Mouse (Mus musculus) forebrain, embryonic 13.5 days (tissue): ENCODE results near the gene Lhx5. TPM values are rescaled to one million over a fixed set of nuclear protein-coding genes. Genes with fewer than 3 reads are reported as not detected.
A peak's percentile ranks its signal among the peaks of the same experiment; 100 is the strongest.

ENCODE experiments used
- ATAC-seq: fragments of 200-750 bp; cut with Nextera tagmentation; 2 replicates; pipeline ENCODE4 v1.8.0; 2017
- H3K27ac ChIP-seq: fragments of 300-500 bp; sonication (generic); 2 replicates; pipeline ENCODE4 v1.5.1; 2015; ENCODE audit warnings: inconsistent platforms, mild to moderate bottlenecking, moderate library complexity
- H3K27me3 ChIP-seq: fragments of 300-500 bp; sonication (generic); 2 replicates; pipeline ENCODE4 v1.6.1; 2015; ENCODE audit warnings: mild to moderate bottlenecking, inconsistent platforms
- H3K36me3 ChIP-seq: fragments of 300-500 bp; sonication (generic); 2 replicates; pipeline ENCODE4 v1.6.1; 2015; ENCODE audit warnings: mild to moderate bottlenecking, inconsistent platforms; ENCODE audit not compliant: poor library complexity, severe bottlenecking
- H3K4me1 ChIP-seq: fragments of 300-500 bp; sonication (generic); 2 replicates; pipeline ENCODE4 v1.6.1; 2015; ENCODE audit warnings: inconsistent platforms
- H3K4me2 ChIP-seq: fragments of 300-500 bp; sonication (generic); 2 replicates; pipeline ENCODE4 v1.6.1; 2015; ENCODE audit warnings: inconsistent platforms, mild to moderate bottlenecking, moderate library complexity
- H3K4me3 ChIP-seq: fragments of 300-500 bp; sonication (generic); 2 replicates; pipeline ENCODE4 v1.5.1; 2015; ENCODE audit warnings: mild to moderate bottlenecking, inconsistent platforms
- H3K9ac ChIP-seq: fragments of 300-500 bp; sonication (generic); 2 replicates; pipeline ENCODE4 v1.6.1; 2015; ENCODE audit warnings: mild to moderate bottlenecking, inconsistent platforms
- H3K9me3 ChIP-seq: fragments of 300-500 bp; sonication (generic); replicated peaks from 2 replicates; pipeline ENCODE4 v1.6.1; 2016; ENCODE audit warnings: inconsistent platforms
- WGBS: fragments of 180-500 bp; shearing (Covaris S2); methylation state at CpG from one replicate; pipeline ENCODE4 v1.1.7; 2015; 5-methylcytosine and 5-hydroxymethylcytosine counted together
- polyA plus RNA-seq: library from polyadenylated mRNA; unstranded; fragments of >200 nt; fragmentation: Nextera tagmentation; extraction: Ambion mirVana; gene quantifications from 2 replicates; pipeline ENCODE4 v1.2.1, GENCODE M21; 2015

Gene Lhx5
- polyA plus RNA-seq, 1 experiment from 2014 or later = 9.6 TPM

- Histone ChIP-seq H3K27me3 (peaks cover 11% of the 10 kb centered on the region), H3K9ac (no peak overlapping the region), H3K4me2 (no peak overlapping the region), H3K9me3 (no peaks in the 10 kb centered on the region), H3K4me3 (no peak overlapping the region), H3K4me1 (no peaks in the 10 kb centered on the region), H3K27ac (no peak overlapping the region), H3K36me3 (no peaks in the 10 kb centered on the region)
- 75% methylated on average over 14 of the region's 14 CpGs for WGBS
- no peak for ATAC-seq
Observed at GRCm38 (mm10) chr5:120454756-120455337, 23.3 kb downstream of the Lhx5 start.

DNA sequence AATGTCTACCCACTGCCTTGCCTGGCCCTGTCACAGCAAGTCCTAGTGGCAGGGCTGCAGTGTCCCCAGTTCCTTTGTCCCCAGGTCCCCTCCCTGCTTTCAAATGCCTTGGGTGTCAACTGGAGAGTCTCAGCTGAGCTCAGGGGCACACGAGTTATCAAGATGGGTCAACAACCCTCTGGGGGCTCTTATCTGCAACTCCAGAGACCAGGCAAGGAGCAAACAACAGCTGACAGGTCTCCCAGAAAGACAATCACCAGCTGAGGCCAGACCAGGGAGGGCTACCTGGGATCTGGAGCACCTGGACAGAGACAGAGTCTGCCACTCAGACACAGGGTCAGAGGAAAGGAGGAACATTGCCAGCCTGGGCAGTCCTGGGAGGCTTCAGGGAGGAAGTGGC, 24.8 kb downstream of the Lhx5 start:
- Histone ChIP-seq H3K27ac (no peak overlapping the region), H3K4me1 (no peaks in the 10 kb centered on the region), H3K9me3 (no peaks in the 10 kb centered on the region), H3K4me3 (no peak overlapping the region), H3K9ac (no peak overlapping the region), H3K36me3 (no peaks in the 10 kb centered on the region), H3K27me3 (peaks cover 15% of the 10 kb centered on the region), H3K4me2 (no peak overlapping the region)
- no peak for ATAC-seq
- 50% methylated on average over 1 of the region's 1 CpGs for whole genome bisulfite sequencing

- Histone ChIP-seq H3K4me1 (no peaks in the 10 kb centered on the region), H3K36me3 (no peaks in the 10 kb centered on the region), H3K4me3 (no peak overlapping the region), H3K27ac (no peak overlapping the region), H3K4me2 (no peak overlapping the region), H3K9ac (no peak overlapping the region), H3K27me3 (peaks cover 19% of the 10 kb centered on the region), H3K9me3 (no peaks in the 10 kb centered on the region)
- no peak for ATAC-seq
- whole genome bisulfite sequencing = 47% methylated on average over 7 of the region's 7 CpGs
Observed at GRCm38 (mm10) chr5:120456841-120457554, 25.5 kb downstream of the Lhx5 start.

- no peak for ATAC-seq
- H3K27me3 ChIP-seq = peaks cover 19% of the 10 kb centered on the region
- H3K27ac ChIP-seq = no peak overlapping the region
Observed at GRCm38 (mm10) chr5:120457628-120458027, 26.1 kb downstream of the Lhx5 start.

GRCm38 (mm10) chr5:120459133-120459532, 27.6 kb downstream of the Lhx5 start:
- H3K36me3 ChIP-seq = no peaks in the 10 kb centered on the region
- no peak for ATAC-seq
- no peaks in the 10 kb centered on the region for H3K9me3 ChIP-seq
- H3K27ac ChIP-seq = no peak overlapping the region
- no peak overlapping the region for H3K9ac ChIP-seq
- no peak overlapping the region for H3K4me2 ChIP-seq
- peaks cover 19% of the 10 kb centered on the region for H3K27me3 ChIP-seq
- H3K4me1 ChIP-seq = no peaks in the 10 kb centered on the region
- H3K4me3 ChIP-seq = no peak overlapping the region
- WGBS = 81% methylated on average over 10 of the region's 10 CpGs

More at GRCm38 (mm10) chr5:120457628-120458027, 26.1 kb downstream of the Lhx5 start:
- no peaks in the 10 kb centered on the region for H3K4me1 ChIP-seq
- H3K9ac ChIP-seq = no peak overlapping the region
- no peak overlapping the region for H3K4me3 ChIP-seq
- no peaks in the 10 kb centered on the region for H3K9me3 ChIP-seq
- no peaks in the 10 kb centered on the region for H3K36me3 ChIP-seq
- WGBS = 7% methylated on average over 9 of the region's 9 CpGs
- H3K4me2 ChIP-seq = no peak overlapping the region

DNA sequence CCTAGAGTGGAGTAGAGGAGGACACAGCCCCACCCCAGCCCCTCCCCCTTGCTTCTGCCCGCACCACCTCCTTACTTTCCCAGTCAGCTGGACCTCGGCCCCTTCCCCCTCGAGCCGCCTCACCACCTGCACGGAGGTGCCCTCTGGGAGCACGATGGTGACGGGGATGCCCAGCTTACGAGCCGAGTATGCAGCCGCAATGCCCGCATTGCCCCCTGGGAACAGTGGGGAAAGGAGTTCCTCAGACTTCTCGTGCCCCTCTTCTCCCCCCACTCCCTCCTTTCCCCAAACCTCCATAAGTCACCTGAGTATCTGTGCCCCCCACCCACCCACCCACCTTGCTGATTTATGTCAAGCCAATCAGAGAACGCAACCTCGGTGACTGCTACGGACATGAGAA, 30.4 kb downstream of the Lhx5 start:
- WGBS = 80% methylated on average over 15 of the region's 15 CpGs
- H3K9me3 ChIP-seq = no peaks in the 10 kb centered on the region; the same call in 1 of the 2 replicates
- ATAC-seq = no peak
- peaks cover 9% of the 10 kb centered on the region; the same call in 1 of the 2 replicates for H3K27me3 ChIP-seq
- H3K36me3 ChIP-seq = no peaks in the 10 kb centered on the region
- no peaks in the 10 kb centered on the region; the same call in 1 of the 2 replicates for H3K4me1 ChIP-seq
- no peak overlapping the region for H3K27ac ChIP-seq
- no peak overlapping the region for H3K4me3 ChIP-seq
- H3K4me2 ChIP-seq = no peak overlapping the region
- no peak overlapping the region for H3K9ac ChIP-seq

- ATAC-seq = no peak
- Histone ChIP-seq H3K9ac (no peak overlapping the region), H3K27ac (no peak overlapping the region), H3K4me1 (no peaks in the 10 kb centered on the region; the same call in 1 of the 2 replicates), H3K27me3 (peaks cover 9% of the 10 kb centered on the region; the same call in 1 of the 2 replicates), H3K4me2 (no peak overlapping the region), H3K36me3 (no peaks in the 10 kb centered on the region), H3K9me3 (no peaks in the 10 kb centered on the region; the same call in 1 of the 2 replicates), H3K4me3 (no peak overlapping the region)
- 75% methylated on average over 4 of the region's 4 CpGs for WGBS
Observed at GRCm38 (mm10) chr5:120464321-120464720, 32.8 kb downstream of the Lhx5 start.

DNA sequence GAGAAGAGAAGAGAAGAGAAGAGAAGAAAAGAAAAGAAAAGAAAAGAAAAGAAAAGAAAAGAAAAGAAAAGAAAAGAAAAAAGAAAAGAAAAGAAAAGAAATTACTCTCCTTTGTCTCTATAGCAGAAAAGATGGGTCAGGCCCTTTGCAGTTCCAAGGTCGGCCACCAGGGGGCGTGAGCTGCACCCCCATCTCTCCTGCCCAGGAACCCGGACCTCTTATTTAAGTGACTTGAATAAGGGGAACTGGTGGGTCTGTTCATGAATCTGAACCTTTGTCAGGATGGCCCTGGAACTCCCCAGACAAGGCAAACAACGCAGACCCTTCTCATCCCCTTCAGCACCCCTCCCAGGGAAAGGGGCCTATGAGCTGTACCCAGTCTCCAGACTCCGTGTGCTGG, 33.6 kb downstream of the Lhx5 start:
- 46% methylated on average over 5 of the region's 5 CpGs for WGBS
- no peak overlapping the region for H3K9ac ChIP-seq
- no peak overlapping the region for H3K4me3 ChIP-seq
- H3K4me1 ChIP-seq = no peaks in the 10 kb centered on the region; the same call in 1 of the 2 replicates
- H3K4me2 ChIP-seq = no peak overlapping the region
- no peak for ATAC-seq
- H3K27me3 ChIP-seq = peaks cover 9% of the 10 kb centered on the region; the same call in 1 of the 2 replicates
- H3K36me3 ChIP-seq = no peaks in the 10 kb centered on the region
- no peaks in the 10 kb centered on the region; the same call in 1 of the 2 replicates for H3K9me3 ChIP-seq
- H3K27ac ChIP-seq = no peak overlapping the region

DNA sequence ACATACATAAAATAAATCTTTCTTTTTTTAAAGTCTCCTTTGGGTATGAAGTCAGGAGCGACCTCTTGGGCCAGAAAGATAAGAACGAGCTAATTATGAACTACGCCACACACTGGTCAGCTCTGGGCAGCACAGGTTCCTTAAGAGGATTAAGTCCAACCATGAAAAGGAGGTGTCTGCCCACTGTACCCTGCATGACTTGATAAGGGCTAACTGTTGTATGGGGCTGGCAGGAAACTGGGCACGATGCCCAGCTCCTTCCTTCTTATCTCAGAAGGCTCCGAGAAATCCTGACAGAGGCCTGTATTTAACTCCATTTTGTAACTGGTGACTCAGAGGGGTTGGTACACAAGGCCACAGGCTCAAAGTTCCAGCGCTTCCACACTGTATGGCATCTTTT, 34.4 kb downstream of the Lhx5 start:
- peaks cover 6% of the 10 kb centered on the region; the same call in 1 of the 2 replicates for H3K27me3 ChIP-seq
- no peaks in the 10 kb centered on the region for H3K36me3 ChIP-seq
- no peak overlapping the region for H3K4me2 ChIP-seq
- no peak overlapping the region for H3K4me3 ChIP-seq
- H3K4me1 ChIP-seq = no peaks in the 10 kb centered on the region; the same call in 1 of the 2 replicates
- H3K9me3 ChIP-seq = no peaks in the 10 kb centered on the region; the same call in 1 of the 2 replicates
- no peak overlapping the region for H3K9ac ChIP-seq
- no peak overlapping the region for H3K27ac ChIP-seq
- no peak for ATAC-seq
- 71% methylated on average over 6 of the region's 6 CpGs for WGBS

DNA sequence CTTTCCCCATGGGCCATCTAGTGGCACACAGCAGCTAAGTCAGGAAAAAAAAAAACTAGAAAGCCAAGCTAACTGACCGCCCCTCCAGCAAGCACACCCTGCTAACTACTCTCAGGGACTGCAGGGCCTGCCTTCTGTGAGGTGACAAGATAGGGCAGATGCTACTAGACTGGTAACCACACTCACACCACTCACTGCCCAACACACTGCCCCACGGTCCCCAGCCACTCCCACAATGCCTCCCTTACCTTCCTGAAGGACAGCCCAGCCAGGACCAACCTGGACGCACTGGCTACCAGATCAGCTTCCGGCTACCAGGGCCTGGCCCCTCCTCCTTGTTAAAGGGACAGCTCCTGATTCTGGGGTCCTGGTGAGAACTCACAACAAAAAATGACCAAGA, 35.5 kb downstream of the Lhx5 start:
- Histone ChIP-seq H3K4me2 (peak overlapping the region; percentile 23; the same call in 1 of the 2 replicates), H3K4me1 (no peaks in the 10 kb centered on the region; the same call in 1 of the 2 replicates), H3K4me3 (no peak overlapping the region), H3K27ac (no peak overlapping the region), H3K27me3 (peaks cover 2% of the 10 kb centered on the region; the same call in 1 of the 2 replicates), H3K36me3 (no peaks in the 10 kb centered on the region), H3K9me3 (no peaks in the 10 kb centered on the region; the same call in 1 of the 2 replicates), H3K9ac (no peak overlapping the region)
- WGBS = 4% methylated on average over 4 of the region's 4 CpGs
- ATAC-seq = no peak

DNA sequence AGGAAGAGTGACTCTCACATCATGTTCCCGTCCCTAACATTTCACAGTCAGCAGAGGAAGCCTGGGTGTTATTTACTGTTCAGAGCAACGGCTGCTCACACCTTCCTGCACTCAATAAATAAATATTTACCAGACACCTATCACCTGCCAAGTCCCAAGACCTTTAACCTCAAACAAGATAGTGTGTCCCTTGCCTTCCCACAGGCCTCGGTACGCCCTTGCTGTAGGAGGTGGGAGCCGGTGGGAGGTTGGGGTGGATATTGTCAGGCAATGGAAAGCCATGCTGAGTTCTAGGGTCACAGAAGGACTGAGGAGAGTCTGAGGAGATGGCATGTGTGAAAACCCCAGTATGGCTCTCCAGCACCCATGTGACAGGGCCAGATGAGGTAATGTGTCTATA, 36.8 kb downstream of the Lhx5 start:
- ATAC-seq = no peak
- H3K9me3 ChIP-seq = no peaks in the 10 kb centered on the region; the same call in 1 of the 2 replicates
- no peak overlapping the region for H3K4me3 ChIP-seq
- no peak overlapping the region for H3K9ac ChIP-seq
- no peak overlapping the region for H3K4me2 ChIP-seq
- H3K36me3 ChIP-seq = no peaks in the 10 kb centered on the region
- H3K27me3 ChIP-seq = peaks cover 4% of the 10 kb centered on the region; the same call in 1 of the 2 replicates
- no peaks in the 10 kb centered on the region; the same call in 1 of the 2 replicates for H3K4me1 ChIP-seq
- 90% methylated on average over 5 of the region's 5 CpGs for WGBS
- no peak overlapping the region for H3K27ac ChIP-seq

GRCm38 (mm10) chr5:120468830-120469229, 37.3 kb downstream of the Lhx5 start:
- Histone ChIP-seq H3K36me3 (no peaks in the 10 kb centered on the region), H3K4me2 (no peak overlapping the region), H3K9me3 (no peaks in the 10 kb centered on the region; the same call in 1 of the 2 replicates), H3K4me3 (no peak overlapping the region), H3K4me1 (no peaks in the 10 kb centered on the region; the same call in 1 of the 2 replicates), H3K9ac (no peak overlapping the region), H3K27me3 (peaks cover 4% of the 10 kb centered on the region; the same call in 1 of the 2 replicates), H3K27ac (no peak overlapping the region)
- WGBS = 88% methylated on average over 6 of the region's 6 CpGs
- no peak for ATAC-seq
